Mouse (Mus musculus): ENCODE data around the gene Rpl36al.

The Rpl36al gene

GRCm38 (mm10) chr12:69183583-69184308 lies at the start of gene Rpl36al, which contains the start of gene Mgat2:
Gene Rpl36al (minus strand): TSS chr12:69184083.
Gene Mgat2 (plus strand): TSS chr12:69184157.
- DNase-seq (ENCODE audit: low spot score in 2 of 2), result peak; percentile 98 to 99

DNA sequence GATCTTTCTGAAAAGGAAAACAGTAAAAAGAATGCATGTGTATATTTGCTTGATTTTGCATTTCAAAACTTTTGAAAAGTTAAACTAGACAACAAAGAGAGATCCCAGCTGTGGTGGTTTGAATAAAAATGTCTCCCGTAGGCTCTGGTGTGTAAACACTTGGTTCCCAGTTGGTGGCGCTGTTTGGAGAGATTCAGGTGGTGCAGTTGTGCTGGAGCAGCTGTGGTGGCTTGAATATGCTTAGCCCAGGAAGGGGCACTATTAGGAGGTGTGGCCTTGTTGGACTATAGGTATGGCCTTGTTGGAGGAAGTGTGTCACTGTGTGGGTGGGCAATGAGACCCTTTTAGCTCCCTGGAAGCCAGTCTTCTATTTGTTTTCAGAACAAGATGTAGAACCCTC lies 45.4 kb upstream of the Rpl36al start:
- DNase-seq (ENCODE audit: low spot score in 2 of 2), result no peak

DNA sequence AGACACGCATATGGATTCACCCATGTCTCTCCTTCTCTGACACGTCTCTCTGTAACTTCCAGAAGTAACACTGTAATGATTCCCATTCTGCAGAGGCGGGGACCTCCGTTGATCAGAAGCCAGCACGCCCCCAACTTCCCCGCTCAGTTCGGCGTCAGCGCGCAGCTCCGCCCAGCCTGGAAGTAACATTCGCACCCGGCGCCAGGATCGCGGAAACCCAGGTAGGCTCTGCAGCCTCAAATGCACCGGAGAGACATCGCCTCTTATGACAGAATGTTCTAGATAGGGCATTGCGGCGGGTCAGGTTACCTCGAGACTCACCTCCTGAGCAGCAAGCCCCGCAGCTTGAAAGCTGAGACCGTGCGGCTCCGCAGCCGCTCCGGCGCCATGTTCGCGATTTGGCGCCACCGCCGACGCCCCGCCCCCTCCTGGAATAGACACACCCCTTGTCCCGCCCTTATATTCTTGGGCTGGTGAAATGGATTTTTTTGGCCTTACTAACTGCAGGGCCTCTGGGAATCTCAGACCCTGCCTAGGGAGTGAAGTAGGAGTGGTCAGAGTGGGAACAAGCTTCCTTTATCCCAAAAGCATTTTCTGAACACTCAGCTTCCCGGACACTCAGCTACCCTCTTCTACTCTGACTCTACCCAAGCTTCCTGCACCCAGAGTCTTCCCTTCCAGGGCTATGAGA lies 44.0 kb upstream of the Rpl36al start, which contains the start of gene Pole2:
TSS of gene Pole2 (minus strand) at position 420 of the 691 bp plus-strand sequence.
- peak; percentile 83 to 84 for DNase-seq (ENCODE audit: low spot score in 2 of 2)

DNA sequence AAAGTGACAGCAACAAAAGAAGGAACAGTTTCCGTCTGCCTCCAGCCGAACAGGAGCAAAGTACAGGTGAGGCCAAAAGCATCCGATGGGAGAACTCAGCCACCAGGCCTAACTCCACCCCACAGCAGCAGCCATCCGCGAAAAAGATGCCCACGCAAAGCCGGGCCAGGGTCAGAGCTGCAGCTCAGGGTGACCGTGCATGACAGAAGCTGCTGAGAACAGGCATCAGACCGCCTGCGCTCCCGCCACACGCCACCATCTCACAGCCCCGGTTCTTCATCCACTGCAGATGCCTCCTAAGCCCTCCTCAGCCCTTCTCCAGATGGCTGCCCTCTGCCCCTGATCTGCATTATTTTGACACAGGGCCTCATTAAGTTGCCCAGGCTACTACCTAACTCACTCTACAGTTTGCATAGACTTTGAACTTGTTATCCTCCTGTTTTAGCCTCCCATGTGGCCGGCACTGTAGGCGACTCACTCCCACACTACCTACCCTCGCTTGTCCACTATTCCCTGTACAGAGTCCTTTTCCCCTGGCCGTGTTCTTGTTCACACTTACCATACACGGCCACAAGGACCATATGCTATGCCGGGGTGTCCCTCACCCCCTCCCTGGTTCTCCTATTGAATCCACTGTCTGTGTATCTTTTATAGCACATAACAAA lies 36.9 kb upstream of the Rpl36al start:
- no peak for DNase-seq (ENCODE audit: low spot score in 2 of 2)

GRCm38 (mm10) chr12:69216587-69216986 lies 32.7 kb upstream of the Rpl36al start:
- no peak for DNase-seq (ENCODE audit: low spot score in 2 of 2)

- DNase-seq (ENCODE audit: low spot score in 2 of 2), result peak; percentile 62 to 78
Observed at GRCm38 (mm10) chr12:69215000-69215785, 31.3 kb upstream of the Rpl36al start.

DNA sequence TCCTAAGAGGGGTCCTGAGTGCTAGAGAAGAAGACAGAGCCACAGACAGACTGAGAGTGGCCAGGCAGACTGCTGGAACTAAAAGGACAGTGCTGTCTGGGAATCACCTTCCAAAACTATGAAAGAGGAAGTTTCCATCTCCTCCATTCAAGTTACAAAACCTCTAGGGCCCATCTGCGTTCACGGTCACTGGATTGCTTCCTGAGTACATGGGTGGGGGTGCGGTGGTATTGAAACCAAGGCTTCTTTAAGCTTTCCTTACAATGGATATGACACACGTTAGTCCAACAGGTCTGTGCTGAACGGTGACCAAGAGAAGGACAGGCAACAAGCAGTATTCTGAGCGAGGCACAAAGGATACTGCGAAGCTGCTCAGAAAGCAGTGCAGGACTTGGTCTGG lies 30.5 kb upstream of the Rpl36al start:
- no peak for DNase-seq (ENCODE audit: low spot score in 2 of 2)

- DNase-seq (ENCODE audit: low spot score in 2 of 2), result no peak
Observed at GRCm38 (mm10) chr12:69213186-69213777, 29.4 kb upstream of the Rpl36al start.

GRCm38 (mm10) chr12:69211057-69211456 lies 27.2 kb upstream of the Rpl36al start:
- no peak for DNase-seq (ENCODE audit: low spot score in 2 of 2)

- no peak for DNase-seq (ENCODE audit: low spot score in 2 of 2)
Observed at GRCm38 (mm10) chr12:69210056-69210979, 26.4 kb upstream of the Rpl36al start.

GRCm38 (mm10) chr12:69208520-69208919 lies 24.6 kb upstream of the Rpl36al start:
- DNase-seq (ENCODE audit: low spot score in 2 of 2), result no peak

DNA sequence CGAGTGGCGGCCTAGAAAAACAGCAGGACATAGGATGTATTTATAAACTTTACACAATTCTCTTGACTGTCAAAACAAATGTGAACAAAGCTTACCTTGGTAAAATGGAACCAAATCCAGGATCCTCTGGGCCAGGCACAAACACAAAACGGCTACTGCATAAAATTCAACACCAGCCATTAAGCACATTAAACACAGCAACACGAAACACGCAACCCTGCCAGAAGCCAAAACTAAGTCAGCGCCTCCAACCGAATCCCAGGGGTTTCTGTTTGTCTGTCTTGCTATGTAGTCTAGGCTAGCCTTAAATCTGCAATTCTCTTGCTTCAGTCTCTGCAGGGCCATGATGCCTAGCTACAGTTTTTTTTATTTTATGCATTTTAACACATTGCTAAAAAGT lies 24.0 kb upstream of the Rpl36al start:
- no peak for DNase-seq (ENCODE audit: low spot score in 2 of 2)

DNA sequence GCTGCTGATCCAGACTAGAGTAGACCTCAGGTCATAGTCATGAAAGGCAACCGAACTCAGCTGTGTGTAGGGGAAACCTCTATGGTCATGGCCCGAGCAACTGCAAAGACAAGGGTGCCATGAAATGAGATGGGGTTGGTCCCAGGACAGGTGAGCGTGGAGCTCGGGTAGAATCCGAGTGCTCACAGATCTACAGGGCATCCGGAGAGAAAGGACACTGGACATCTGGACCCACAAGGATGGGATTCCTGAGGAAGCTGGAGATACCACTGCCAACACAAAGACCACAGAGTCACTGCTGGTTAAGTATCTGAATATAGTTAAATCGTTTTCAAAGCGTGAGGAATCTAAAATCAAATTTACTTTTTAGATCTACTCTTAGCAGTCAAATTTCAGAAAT lies 23.5 kb upstream of the Rpl36al start:
- DNase-seq (ENCODE audit: low spot score in 2 of 2), result no peak

GRCm38 (mm10) chr12:69204052-69204833 lies 20.4 kb upstream of the Rpl36al start, which contains the start of gene Gm49384:
Gene Gm49384 (minus strand): TSS chr12:69204267.
- DNase-seq (ENCODE audit: low spot score in 2 of 2), result no peak

DNA sequence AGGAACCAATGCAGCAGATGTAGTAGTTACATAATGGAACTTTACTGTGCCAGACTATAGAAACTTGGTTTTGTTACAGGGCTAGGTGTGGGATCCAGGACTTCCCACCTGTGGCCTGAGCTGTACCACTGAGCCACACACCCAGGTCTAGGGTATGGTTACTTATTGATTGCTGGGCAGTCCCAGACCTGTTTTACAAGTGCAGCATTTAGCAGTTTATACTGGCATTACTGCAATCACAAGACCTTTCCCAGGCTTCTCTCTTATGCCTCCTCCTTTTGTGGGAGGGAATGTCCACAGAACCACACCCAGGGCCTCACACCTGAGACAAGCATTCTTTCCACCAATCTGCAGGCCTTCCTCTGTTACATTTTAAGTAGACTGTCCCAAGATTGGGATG lies 15.1 kb upstream of the Rpl36al start:
- DNase-seq (ENCODE audit: low spot score in 2 of 2), result no peak

- peak; percentile 74 to 75 for DNase-seq (ENCODE audit: low spot score in 2 of 2)
Observed at GRCm38 (mm10) chr12:69198164-69198535, 14.3 kb upstream of the Rpl36al start, which contains the start of gene Dnaaf2. Gene Dnaaf2 (minus strand): TSS chr12:69198429.

DNA sequence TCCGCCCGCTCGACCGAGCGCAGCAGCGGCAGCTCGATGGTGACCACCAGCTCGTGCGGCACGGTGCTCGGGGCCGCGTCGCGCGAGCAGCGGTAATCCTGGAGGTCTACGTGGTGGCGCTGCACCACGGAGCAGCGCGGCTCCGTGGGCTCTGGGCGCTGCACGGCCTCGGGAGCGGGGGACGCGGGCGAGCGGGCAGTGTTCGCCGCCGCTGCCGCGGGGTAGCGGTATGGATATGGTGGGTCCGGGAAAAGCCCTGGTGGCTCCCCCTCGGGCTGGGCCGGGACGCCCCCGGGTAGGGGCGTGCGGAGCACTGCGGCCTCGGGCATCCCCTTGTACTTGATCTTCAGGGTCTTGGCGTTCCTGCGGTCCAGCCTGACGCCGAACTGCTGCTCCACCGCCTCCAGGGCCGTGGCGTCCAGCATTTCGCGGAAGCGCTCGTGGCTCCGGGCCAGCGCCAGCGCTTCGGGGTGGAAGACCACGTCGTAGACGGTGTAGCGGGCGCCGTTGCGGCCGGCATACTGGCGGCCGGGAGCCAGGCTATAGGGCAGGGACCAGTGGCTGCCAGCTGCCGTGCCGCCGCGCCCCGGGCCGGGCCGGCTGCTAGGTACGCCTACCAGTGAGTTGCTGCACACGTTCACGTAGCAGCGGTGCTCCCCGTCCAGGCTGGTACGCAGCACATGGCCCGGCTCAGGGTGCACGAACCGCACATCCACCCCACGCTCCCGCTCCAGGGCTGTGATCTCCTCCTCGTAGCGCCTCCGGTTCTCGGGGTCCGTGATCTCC lies 13.7 kb upstream of the Rpl36al start:
- DNase-seq (ENCODE audit: low spot score in 2 of 2), result peak in 1 of 2 experiments; percentile 43

All from right cerebral cortex, adult 2 months (tissue).